Mouse (Mus musculus): ENCODE data around the gene Zfyve26.
A peak's percentile ranks its signal among the peaks of the same experiment; 100 is the strongest.
"Not testable (repeated sequence)": the region's sequence is repeated elsewhere in the genome, so short reads cannot be mapped to it uniquely, and the experiment has no call there.

The Zfyve26 gene

DNA sequence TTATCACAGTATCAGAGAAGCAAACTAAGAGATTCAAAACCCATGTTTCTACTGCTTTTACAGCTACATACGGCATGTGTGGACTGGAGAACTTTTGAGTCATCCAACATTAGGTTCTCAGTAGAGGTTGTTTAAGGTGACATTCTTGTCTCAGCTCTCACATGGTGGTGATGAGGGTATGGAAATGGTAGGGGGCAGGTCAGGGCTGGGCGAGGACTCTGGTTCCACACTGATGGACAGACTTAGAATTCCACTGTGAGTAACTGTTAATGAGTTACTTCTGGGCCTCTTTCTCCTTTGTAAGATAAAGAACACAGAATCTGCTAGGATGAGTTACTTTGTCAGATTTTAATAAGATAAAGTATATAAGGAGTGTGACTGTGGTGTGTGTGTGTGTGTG lies 36.0 kb downstream of the Zfyve26 start:
- no peak for DNase-seq

DNA sequence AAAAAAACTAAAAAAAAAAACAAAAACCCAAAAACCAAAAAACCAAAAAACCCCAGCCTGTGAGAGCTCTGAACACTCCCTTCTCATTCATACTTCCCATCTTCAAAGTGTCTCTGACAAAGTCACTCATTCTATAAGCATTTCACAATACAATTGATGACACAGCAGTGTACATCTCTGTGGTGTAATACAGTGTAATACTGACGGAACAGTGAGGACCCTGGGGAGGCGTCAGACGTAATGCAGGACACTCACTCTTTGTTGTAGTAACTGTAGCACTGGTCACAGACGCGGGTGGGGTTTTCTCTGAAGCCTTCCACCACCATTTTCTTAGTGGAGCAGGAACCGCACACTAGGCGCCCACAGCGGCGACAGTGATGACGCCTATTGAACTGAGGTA lies 41.1 kb downstream of the Zfyve26 start:
- DNase-seq = no peak

- no peak for DNase-seq
Observed at GRCm38 (mm10) chr12:79253294-79254053, 42.6 kb downstream of the Zfyve26 start.

GRCm38 (mm10) chr12:79248110-79248509 lies 48.0 kb downstream of the Zfyve26 start:
- no peak for DNase-seq

GRCm38 (mm10) chr12:79242921-79243320 lies 53.2 kb downstream of the Zfyve26 start:
- DNase-seq = no peak

GRCm38 (mm10) chr12:79241985-79242384 lies 54.1 kb downstream of the Zfyve26 start:
- DNase-seq = no peak

GRCm38 (mm10) chr12:79235485-79236080 lies 60.5 kb downstream of the Zfyve26 start:
- peak; percentile 3 for DNase-seq

- no peak for DNase-seq
Observed at GRCm38 (mm10) chr12:79217511-79217910, 78.6 kb downstream of the Zfyve26 start.

DNA sequence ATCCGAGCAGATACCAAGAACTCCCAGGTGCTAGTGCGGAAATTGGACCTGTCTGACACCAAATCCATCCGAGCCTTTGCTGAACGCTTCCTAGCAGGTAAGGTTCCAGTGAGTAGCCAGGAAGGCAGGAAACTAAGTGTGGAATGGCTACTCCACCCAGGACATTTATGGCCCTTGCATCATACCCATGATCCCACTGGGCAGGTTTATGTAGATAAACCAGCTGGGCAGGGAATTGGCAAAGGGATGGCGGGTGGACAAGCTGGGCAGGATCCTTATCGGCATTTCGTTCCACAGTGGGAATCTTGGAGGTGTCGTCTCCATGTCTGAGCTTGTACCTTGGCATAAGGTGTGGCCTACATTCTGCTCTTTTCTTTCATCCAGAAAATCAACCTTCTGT lies 84.7 kb downstream of the Zfyve26 start:
- DNase-seq = no peak

DNA sequence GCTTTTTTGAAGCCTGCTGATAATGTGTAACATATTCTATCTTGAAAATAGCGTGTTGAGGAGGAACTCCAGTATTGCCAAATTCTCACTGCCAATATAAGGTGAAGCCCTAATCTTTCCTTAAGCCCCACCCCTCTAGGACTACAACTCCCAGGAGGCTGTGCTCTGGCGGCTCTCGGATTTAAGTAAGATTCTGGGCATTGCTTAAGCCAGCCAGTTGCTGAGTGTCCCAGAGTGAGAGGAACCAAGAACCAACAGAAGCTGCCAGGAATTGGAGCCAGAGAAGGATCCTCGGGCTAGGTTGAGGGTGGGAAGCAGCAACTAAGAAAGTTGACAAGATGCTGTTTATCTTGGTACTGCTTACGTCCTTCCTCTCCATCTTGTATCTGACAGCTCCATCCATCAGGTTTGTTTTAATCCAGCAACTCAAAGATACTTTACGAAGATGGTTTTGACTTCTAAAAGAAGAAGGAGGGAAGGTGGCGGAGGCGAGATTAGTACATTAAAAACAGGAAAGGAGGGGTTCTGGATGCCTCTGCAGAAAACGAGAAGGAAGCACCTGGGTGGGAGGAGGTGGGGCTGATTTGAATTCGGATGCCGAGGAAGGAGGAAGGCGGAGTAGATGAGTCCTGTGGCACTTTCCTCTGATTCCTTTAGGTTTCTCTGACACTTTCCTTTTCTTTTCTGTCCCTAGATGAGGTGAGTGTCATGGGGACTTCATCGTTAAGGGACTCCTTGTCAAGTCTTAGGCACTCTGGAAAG lies 87.2 kb downstream of the Zfyve26 start, which contains the start of gene Rdh12:
TSS of gene Rdh12 (plus strand) at position 212 of the 762 bp plus-strand sequence.
- DNase-seq = peak; percentile 49

DNA sequence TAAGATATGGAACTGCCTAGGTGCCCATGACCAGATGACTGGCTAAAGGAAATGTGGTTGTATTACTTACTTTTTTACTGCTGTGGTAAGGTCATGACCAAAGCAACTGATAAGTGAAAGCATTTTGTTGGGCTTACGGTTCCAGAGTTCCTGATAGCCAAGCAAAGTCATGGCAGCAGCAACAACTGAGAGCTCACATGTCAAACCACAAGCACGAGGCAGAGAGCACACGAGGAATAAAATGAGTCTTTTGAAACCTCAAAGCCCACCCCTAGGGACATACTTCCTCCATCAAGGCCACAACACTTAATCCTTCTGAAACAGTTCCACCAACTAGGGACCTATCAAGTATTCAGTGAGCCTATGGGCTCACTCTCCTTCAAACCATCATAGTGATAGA lies 94.2 kb downstream of the Zfyve26 start:
- no peak for DNase-seq

DNA sequence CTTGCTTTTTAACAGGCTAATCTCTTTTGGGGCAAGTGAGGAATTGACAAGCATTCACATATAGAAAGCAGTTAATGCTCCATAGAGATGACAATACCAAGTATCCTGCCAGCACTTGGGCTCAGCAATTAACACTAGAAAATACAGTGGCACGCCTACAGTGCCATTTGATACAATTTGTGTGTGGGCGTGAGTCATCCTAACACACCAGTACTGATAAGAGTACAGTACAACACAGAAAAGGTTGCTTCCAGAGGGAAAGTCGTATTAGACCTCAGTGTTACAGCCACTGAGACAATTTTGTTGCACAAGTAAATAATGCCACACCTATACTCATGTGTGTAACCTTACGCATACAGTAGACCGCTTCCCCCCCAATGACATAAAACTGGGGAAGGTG lies 99.0 kb downstream of the Zfyve26 start:
- no peak for DNase-seq

GRCm38 (mm10) chr12:79193441-79193840 lies 102.7 kb downstream of the Zfyve26 start:
- peak; percentile 81 for DNase-seq

GRCm38 (mm10) chr12:79192193-79192592 lies 103.9 kb downstream of the Zfyve26 start, which contains the start of gene Rdh11:
Gene Rdh11 (minus strand): TSS chr12:79192293.
- no peak for DNase-seq

GRCm38 (mm10) chr12:79191701-79192100 lies 104.4 kb downstream of the Zfyve26 start:
- peak; percentile 88 for DNase-seq

DNA sequence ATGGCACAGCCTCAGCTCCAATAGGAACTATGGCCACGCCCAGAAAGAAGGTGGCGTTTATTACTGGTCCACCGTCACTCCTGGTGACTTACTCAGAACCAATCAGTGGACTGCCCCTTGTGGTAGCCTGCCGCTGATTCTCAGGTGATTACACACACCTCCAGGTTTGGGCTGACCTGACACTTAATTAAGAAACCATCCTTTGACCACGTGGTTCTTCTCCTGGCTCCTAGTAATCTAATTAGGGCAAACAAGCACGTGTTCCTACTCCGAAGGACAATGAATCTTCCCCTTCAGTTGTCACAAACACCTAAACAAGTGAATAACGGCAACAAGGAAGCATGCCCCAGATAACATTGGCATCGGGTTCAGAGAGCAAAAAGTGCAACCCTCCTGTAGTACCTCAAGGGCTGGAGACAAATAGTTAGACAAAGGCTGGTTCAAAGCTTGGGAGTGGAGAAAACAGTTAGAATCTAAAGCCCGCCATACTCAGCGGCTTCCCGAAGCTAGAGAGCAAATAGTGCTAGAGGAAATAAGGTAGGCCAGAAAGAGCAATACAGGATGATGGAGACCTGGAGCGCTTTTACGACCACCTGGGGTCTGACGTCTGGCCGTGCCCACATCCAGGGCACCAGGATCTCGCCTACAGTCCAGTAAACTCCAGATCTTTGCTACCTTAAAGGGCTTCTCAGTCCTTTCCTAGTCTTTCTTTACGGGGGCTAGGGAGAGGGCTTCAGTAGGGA lies 105.0 kb downstream of the Zfyve26 start:
- peak; percentile 81 for DNase-seq

- DNase-seq = not testable (repeated sequence)
Observed at GRCm38 (mm10) chr12:79185160-79185559, 110.9 kb downstream of the Zfyve26 start.

Measured in lung, postnatal 10 days (tissue).